Mouse (Mus musculus) heart, adult 2 months (tissue): ENCODE measurements around the gene Erbb3. TPM values are rescaled to one million over a fixed set of nuclear protein-coding genes. Genes with fewer than 3 reads are reported as not detected.

Experiments used
- DNase-seq, 2 experiments: peaks; one replicate each; pipeline ENCODE4 v3.0.0; 2021
- H3K27ac ChIP-seq: fragments of 200-600 bp; 2 replicates; pipeline ENCODE4 v1.8.1; 2022
- H3K27me3 ChIP-seq: fragments of 200-500 bp; 2 replicates; pipeline ENCODE4 v1.6.1; 2012; ENCODE audit warnings: mild to moderate bottlenecking, low read length, inconsistent platforms, mixed read lengths; ENCODE audit not compliant: control insufficient read depth, insufficient read depth
- H3K36me3 ChIP-seq: fragments of 200-500 bp; 2 replicates; pipeline ENCODE4 v1.6.1; 2012; ENCODE audit warnings: low read length, inconsistent platforms; ENCODE audit not compliant: control insufficient read depth, insufficient read depth
- H3K4me1 ChIP-seq: fragments of 200-500 bp; 2 replicates; pipeline ENCODE4 v1.6.1; 2011; ENCODE audit warnings: low read length; ENCODE audit not compliant: control insufficient read depth, insufficient read depth
- H3K4me3 ChIP-seq: fragments of 200-600 bp; 2 replicates; pipeline ENCODE4 v1.8.1; 2022
- H3K79me2 ChIP-seq: fragments of 200-500 bp; replicated peaks from 2 replicates; pipeline ENCODE4 v1.6.1; 2012; ENCODE audit warnings: mild to moderate bottlenecking, inconsistent platforms, low read length, moderate library complexity, mixed read lengths; ENCODE audit not compliant: control insufficient read depth, insufficient read depth
- H3K9ac ChIP-seq: fragments of 200-500 bp; 2 replicates; pipeline ENCODE4 v1.6.1; 2012; ENCODE audit warnings: low read depth, mild to moderate bottlenecking, control low read depth, inconsistent platforms, low read length, mixed read lengths
- CTCF ChIP-seq: fragments of 200-600 bp; IDR thresholded peaks from 2 replicates; pipeline ENCODE4 v1.8.1; 2022; ENCODE audit warnings: antibody characterized with exemption, mild to moderate bottlenecking, moderate library complexity
- EP300 ChIP-seq: fragments of 200-500 bp; IDR thresholded peaks from 2 replicates; pipeline ENCODE4 v1.6.1; 2011; ENCODE audit warnings: low read depth, low read length, control low read depth; ENCODE audit not compliant: insufficient read depth
- POLR2A ChIP-seq: fragments of 200-500 bp; IDR thresholded peaks from 2 replicates; pipeline ENCODE4 v1.6.1; 2011; ENCODE audit warnings: mild to moderate bottlenecking, low read depth, low read length, control low read depth; ENCODE audit not compliant: insufficient read depth
- WGBS: fragments of 180-500 bp; shearing (Covaris S2); methylation state at CpG from one replicate; pipeline ENCODE4 v1.1.7; 2018; 5-methylcytosine and 5-hydroxymethylcytosine counted together
- intact Hi-C: fragments of 180-260 bp; cut with DNase I; formaldehyde crosslinking; loops from one replicate; pipeline ENCODE4 v1.15.1; 2025
- polyA plus RNA-seq: library from polyadenylated mRNA; depleted of rRNA; stranded (reverse); fragments of >200 nt; gene quantifications from 2 replicates; pipeline ENCODE4 v1.2.3, GENCODE M21; 2012
- total RNA-seq, 2 experiments: library from RNA; stranded (reverse); gene quantifications; 2 replicates each; pipeline ENCODE4 v1.2.3; 2021

Erbb3 gene
- total and polyA plus RNA-seq, 3 experiments: 5.5 to 8.2 (median 6.3) TPM

DNA sequence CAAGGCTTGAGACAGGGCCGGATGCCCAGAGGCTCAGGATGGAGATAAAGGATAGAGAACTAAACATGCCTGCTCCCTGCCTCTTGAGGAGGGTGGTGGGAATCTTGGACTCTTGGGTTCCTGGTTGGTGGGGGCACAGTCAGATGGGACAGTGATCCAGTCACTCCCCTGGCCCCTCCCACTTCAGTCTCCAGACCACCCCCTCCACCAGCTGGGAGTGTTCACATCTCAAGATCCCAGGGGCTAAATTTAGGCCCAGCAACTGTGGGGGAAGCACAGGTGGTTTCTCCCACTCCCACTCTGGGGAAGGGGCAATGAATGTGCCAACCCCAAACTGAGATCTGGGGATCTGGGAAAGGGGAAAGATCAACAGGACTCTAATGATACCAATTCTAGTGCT lies 1.3 kb downstream of the Erbb3 start:
- H3K79me2 ChIP-seq: no peaks in the 10 kb centered on the region
- H3K4me1 ChIP-seq: no peaks in the 10 kb centered on the region
- intact Hi-C loops: no loop called here
- no peak overlapping the region for H3K27ac ChIP-seq
- TF ChIP-seq EP300 (no peak), POLR2A (no peak), CTCF (no peak)
- no peak for DNase-seq
- H3K4me3 ChIP-seq: no peak overlapping the region
- no peaks in the 10 kb centered on the region for H3K27me3 ChIP-seq
- H3K9ac ChIP-seq: no peak overlapping the region
- H3K36me3 ChIP-seq: no peaks in the 10 kb centered on the region
- 52% methylated on average over 1 of the region's 1 CpGs for WGBS

DNA sequence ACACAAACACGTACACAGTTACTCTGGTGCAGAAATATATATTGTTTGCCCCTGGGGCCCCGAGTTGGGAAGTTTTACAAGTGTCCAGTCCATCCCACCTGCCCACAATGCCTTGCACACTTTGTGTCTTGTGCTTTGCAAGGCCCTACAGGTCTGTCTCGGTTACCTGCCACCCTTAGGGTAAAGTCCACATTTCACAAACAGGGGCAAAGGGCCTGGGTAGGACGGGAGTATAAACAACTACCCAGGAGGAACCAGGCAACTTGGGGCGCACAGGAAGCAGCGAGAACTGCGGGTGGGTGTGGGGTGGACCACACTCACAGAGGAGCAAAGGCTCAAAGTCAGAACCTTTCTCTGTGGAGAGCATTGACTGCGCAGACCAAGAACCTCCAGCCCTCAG lies 1.8 kb downstream of the Erbb3 start:
- no peaks in the 10 kb centered on the region for H3K4me1 ChIP-seq
- WGBS: 64% methylated on average over 8 of the region's 8 CpGs
- no peak overlapping the region for H3K27ac ChIP-seq
- TF ChIP-seq CTCF: no peak
- TF ChIP-seq EP300: no peak
- TF ChIP-seq POLR2A: no peak
- H3K79me2 ChIP-seq: no peaks in the 10 kb centered on the region
- no peaks in the 10 kb centered on the region for H3K27me3 ChIP-seq
- no peaks in the 10 kb centered on the region for H3K36me3 ChIP-seq
- DNase-seq: no peak
- intact Hi-C loops: no loop called here
- H3K9ac ChIP-seq: no peak overlapping the region
- no peak overlapping the region for H3K4me3 ChIP-seq

DNA sequence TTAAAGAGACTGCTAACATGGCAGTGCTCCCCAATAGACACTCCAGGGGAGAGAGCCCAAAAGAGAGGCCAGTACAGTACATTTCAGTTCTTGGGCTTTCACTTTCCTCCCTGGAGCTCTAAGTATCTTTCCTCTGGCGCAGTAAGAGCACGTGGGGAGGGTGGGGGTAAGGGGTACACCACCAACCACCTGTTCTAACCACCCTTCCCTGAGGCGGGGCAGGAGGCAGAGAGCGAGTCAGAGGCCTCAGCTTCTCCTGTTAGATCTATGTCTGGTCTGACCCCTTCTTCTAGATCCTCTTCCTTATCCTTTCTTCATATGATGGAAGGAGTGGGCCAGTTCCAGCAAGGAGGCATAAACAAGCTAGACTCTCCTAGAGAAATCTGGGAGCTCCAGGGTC lies 2.3 kb downstream of the Erbb3 start:
- 68% methylated on average over 4 of the region's 4 CpGs for WGBS
- Histone ChIP-seq H3K36me3 (no peaks in the 10 kb centered on the region), H3K79me2 (no peaks in the 10 kb centered on the region), H3K4me3 (no peak overlapping the region), H3K4me1 (no peaks in the 10 kb centered on the region), H3K9ac (no peak overlapping the region), H3K27me3 (no peaks in the 10 kb centered on the region), H3K27ac (no peak overlapping the region)
- intact Hi-C loops: no loop called here
- no peak for TF ChIP-seq POLR2A
- TF ChIP-seq CTCF: no peak
- TF ChIP-seq EP300: no peak
- DNase-seq: no peak

DNA sequence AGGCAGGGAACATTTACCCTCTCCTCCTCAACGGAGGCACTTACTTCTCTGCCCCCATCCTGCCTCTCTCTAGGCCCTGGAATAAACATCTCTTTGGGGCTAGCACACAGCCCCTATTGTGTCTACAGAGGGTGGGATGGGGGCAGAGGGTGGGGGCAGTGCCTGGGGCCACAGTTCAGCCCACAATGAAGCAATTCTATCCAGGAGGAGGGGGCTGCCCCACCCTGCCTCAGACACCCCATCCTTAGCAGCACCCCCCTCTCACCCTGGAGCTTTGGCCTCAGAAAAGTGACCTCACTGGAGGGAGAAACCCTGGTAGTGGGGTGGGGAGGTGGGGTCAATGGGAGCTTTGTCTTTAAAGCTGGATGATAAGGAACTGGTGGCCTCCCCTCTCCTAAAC lies 2.9 kb downstream of the Erbb3 start:
- 30% methylated on average over 1 of the region's 1 CpGs for WGBS
- H3K27ac ChIP-seq: no peak overlapping the region
- H3K27me3 ChIP-seq: no peaks in the 10 kb centered on the region
- H3K36me3 ChIP-seq: no peaks in the 10 kb centered on the region
- no peaks in the 10 kb centered on the region for H3K4me1 ChIP-seq
- H3K9ac ChIP-seq: no peak overlapping the region
- H3K79me2 ChIP-seq: no peaks in the 10 kb centered on the region
- intact Hi-C loops: no loop called here
- no peak overlapping the region for H3K4me3 ChIP-seq
- no peak for DNase-seq
- TF ChIP-seq POLR2A: no peak
- no peak for TF ChIP-seq CTCF
- TF ChIP-seq EP300: no peak

DNA sequence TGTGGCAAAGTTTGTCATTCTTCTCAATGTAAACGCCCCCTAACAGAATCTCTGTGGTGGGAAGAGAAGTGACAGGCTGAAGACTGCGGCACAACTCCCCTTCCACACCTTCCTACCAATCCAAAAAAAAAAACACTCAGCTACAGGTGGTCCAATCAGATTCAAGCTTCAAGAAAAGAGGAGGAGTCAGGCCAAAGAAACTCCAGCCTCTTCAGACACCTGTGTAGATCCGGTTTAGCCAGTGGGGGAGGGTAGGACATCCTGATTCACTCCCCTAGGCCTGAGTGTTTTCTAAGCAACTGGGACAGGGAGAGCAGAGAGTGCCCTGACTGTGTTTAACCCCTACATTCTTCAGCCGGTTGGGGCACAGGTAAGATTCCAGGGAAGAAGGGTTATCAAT lies 5.1 kb downstream of the Erbb3 start:
- no peak overlapping the region for H3K27ac ChIP-seq
- TF ChIP-seq EP300 (no peak), POLR2A (no peak), CTCF (no peak)
- H3K36me3 ChIP-seq: no peaks in the 10 kb centered on the region
- intact Hi-C loops: no loop called here
- 39% methylated on average over 4 of the region's 4 CpGs for WGBS
- no peak for DNase-seq
- H3K4me1 ChIP-seq: no peaks in the 10 kb centered on the region
- H3K27me3 ChIP-seq: no peaks in the 10 kb centered on the region
- H3K4me3 ChIP-seq: no peak overlapping the region
- no peaks in the 10 kb centered on the region for H3K79me2 ChIP-seq
- no peak overlapping the region for H3K9ac ChIP-seq

DNA sequence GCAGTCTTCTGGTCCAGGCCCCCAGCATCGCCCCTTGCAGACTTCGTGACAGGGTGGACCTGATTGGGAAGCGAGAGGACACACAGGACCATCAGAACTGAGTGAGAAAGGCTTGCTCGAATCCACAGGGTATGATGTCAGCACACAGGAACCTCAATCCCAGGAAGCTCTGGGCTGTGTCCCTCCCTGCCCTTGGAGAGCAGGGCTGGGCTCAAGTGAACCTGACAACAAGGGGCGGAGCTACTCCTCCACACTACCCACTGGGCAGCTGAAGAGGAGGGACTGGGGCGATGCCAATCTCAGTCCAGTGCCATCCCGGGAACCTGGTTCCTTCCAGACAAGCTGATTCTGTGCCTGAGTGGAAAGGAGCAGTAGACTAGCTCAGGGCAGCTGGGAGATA lies 5.8 kb downstream of the Erbb3 start:
- peak; percentile 80 for TF ChIP-seq POLR2A
- TF ChIP-seq CTCF: no peak
- 0 out of 2 replicates have a peak, but pooled peaks have one; percentile 30 for TF ChIP-seq EP300
- 8% methylated on average over 7 of the region's 7 CpGs for WGBS
- H3K36me3 ChIP-seq: no peaks in the 10 kb centered on the region
- no peaks in the 10 kb centered on the region for H3K79me2 ChIP-seq
- DNase-seq: peak; percentile 58 to 83
- H3K27me3 ChIP-seq: no peaks in the 10 kb centered on the region
- no peaks in the 10 kb centered on the region for H3K4me1 ChIP-seq
- H3K27ac ChIP-seq: peak overlapping the region; percentile 85
- peak overlapping the region; percentile 38 for H3K4me3 ChIP-seq
- peak overlapping the region; percentile 67; the same call in 1 of the 2 replicates for H3K9ac ChIP-seq
- intact Hi-C loops: no loop called here
